Mouse (Mus musculus) forebrain, embryonic 15.5 days (tissue): ENCODE measurements at regions not wholly inside any gene's neighbourhood (a gene's known extent, or its start where the extent isn't known, plus 50 kb on each side); places are given as distances from the start of the nearest gene placed in this dataset.
A peak's percentile ranks its signal among the peaks of the same experiment; 100 is the strongest.

Source experiments
- ATAC-seq: fragments of 200-750 bp; cut with Nextera tagmentation; replicated peaks from 2 replicates; pipeline ENCODE4 v1.8.0; 2017; ENCODE audit warnings: mild to moderate bottlenecking, moderate TSS enrichment, moderate library complexity
- H3K27ac ChIP-seq: fragments of 300-500 bp; sonication (generic); replicated peaks from 2 replicates; pipeline ENCODE4 v1.5.1; 2015; ENCODE audit warnings: mild to moderate bottlenecking, inconsistent platforms
- H3K27me3 ChIP-seq: fragments of 300-500 bp; sonication (generic); 2 replicates; pipeline ENCODE4 v1.6.1; 2015; ENCODE audit warnings: inconsistent platforms
- H3K36me3 ChIP-seq: fragments of 300-500 bp; sonication (generic); 2 replicates; pipeline ENCODE4 v1.6.1; 2015; ENCODE audit warnings: mild to moderate bottlenecking, inconsistent platforms
- H3K4me1 ChIP-seq: fragments of 300-500 bp; sonication (generic); 2 replicates; pipeline ENCODE4 v1.6.1; 2015; ENCODE audit warnings: inconsistent platforms
- H3K4me2 ChIP-seq: fragments of 300-500 bp; sonication (generic); replicated peaks from 2 replicates; pipeline ENCODE4 v1.6.1; 2015; ENCODE audit warnings: mild to moderate bottlenecking, inconsistent platforms
- H3K4me3 ChIP-seq: fragments of 300-500 bp; sonication (generic); 2 replicates; pipeline ENCODE4 v1.5.1; 2015; ENCODE audit warnings: mild to moderate bottlenecking, inconsistent platforms
- H3K9ac ChIP-seq: fragments of 300-500 bp; sonication (generic); replicated peaks from 2 replicates; pipeline ENCODE4 v1.6.1; 2015; ENCODE audit warnings: mild to moderate bottlenecking, inconsistent platforms
- H3K9me3 ChIP-seq: fragments of 300-500 bp; sonication (generic); 2 replicates; pipeline ENCODE4 v1.6.1; 2016; ENCODE audit warnings: inconsistent platforms
- WGBS: fragments of 180-500 bp; shearing (Covaris S2); methylation state at CpG from one replicate; pipeline ENCODE4 v1.1.7; 2015; ENCODE audit warnings: mixed read lengths; 5-methylcytosine and 5-hydroxymethylcytosine counted together

DNA sequence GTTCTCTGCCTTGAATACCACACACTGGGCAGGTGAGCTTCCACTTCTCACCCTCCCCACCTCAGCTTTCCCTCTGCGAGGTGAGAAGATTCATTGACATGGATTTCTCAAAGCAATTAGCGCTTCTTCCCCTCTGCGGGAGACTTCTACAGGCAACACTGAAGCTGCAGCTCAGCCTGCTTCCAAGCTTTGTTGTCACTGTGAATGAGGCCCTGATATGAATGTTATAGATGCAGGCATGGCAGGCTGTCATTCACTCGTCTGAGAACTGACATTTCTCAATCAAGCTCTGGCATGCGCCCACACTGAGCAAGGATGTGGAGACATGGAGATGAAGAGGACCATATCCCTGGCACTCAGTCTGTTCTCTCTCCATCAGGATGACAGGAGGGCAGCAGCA lies 52.2 kb upstream of the Slc24a4 start:
- Histone ChIP-seq H3K27ac (no peak overlapping the region), H3K4me3 (no peak overlapping the region), H3K4me1 (no peaks in the 10 kb centered on the region), H3K4me2 (no peak overlapping the region), H3K9me3 (no peaks in the 10 kb centered on the region), H3K9ac (no peak overlapping the region), H3K36me3 (no peaks in the 10 kb centered on the region), H3K27me3 (no peaks in the 10 kb centered on the region)
- WGBS, result 63% methylated on average over 5 of the region's 5 CpGs
- peak; percentile 29; the same call in 1 of the 2 replicates for ATAC-seq
